Mouse (Mus musculus) cerebellum, postnatal 10 days (tissue): Measurements from ENCODE around the gene Slc43a2.

Experiments
- DNase-seq, 2 experiments: peaks; one replicate each; pipeline ENCODE4 v3.0.0; 2021; ENCODE audit warnings: mixed read lengths in 2 of 2

The Slc43a2 gene

DNA sequence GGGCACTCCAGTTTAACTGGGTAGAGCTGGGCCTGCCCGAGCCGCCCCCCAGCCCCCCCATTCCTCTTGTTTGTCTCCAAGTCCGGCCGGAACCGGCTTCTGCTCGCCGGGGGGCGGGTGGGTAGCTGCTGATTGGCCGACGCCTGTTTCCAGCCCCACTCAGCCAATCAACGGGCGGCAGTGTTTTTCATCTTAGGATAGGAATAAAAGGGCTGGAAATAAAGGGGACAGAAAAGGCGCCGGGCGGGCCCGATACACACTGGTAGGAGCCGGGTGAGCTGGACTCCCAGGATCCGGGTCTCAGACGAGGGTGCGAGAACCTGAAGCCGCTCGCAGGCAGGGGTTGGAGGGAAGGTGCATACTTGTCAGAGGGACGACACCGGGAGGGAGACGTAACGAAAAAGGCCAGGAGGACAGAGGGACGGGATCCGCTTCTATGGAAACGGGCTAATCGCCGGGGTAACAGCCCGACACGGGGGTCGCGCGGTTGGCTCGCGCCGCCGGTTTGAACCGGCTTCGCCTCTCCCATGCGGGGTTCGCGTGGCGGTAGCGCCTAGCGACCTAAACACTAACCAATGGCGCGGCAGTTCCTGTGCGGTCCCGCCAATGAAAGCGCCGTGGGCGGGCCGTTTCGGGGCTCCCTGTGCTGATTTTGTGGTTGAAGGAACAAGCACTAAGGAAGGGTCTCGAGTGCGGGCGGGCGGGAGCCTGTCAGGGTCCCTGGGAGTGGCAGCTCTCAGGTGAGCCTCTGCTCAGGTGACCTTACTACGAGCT is at the start of gene Slc43a2:
Gene Slc43a2 (plus strand): TSS at position 226 of the 774 bp plus-strand sequence.
- DNase-seq: peak; percentile 99 to 100

DNA sequence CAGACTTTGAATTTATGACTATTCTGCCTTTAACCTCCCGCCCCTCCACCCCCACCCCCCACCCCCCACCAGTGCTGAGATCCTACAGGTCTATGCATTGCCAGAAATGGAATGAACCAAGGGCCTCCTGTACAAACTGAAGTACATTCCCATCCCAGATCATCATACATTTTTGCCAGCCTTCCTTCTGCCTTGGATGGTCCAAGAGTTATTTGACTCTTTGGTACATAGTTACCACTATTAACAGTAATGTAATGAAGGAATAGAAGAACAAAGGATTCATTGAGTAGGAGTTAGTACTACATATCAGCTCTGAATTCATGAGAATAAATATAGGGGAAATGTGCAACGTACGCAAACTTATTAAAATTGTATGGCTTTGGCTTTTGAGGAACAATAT is 45.3 kb upstream of the Slc43a2 start:
- no peak for DNase-seq

DNA sequence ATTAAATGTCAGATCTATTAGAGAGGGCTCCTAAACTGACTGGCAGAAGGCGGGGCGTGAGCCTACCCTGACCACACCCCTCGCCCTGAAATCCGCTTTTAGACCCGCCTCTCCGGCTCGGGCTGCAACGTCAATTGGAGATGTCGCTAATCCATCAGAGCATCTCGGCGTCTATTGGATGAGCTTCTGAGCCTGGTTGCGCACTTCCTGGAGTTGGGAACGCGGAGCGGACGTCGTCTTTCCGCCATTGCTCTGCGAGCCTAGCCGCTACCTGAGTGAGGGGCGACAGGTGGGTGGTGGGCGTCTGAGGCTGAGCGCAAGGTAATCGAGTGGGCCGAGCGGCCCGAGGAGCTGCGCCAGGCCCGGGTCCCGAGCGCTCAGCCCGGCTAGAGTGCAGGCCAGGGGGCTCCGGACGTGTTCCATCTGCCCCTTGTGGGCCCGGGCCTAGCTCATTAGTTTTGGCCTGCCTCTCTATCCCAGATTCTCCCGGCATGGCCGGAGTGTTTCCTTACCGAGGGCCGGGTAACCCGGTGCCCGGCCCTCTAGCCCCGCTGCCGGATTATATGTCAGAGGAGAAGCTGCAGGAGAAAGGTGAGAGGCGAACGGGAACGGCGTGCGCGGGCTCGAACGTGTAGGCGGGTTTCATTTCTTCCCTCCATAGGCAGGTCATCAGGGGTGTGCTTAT is 44.8 kb upstream of the Slc43a2 start, which contains the start of gene Prpf8:
Gene Prpf8 (plus strand): TSS at position 216 of the 685 bp plus-strand sequence.
- peak; percentile 97 to 98 for DNase-seq

DNA sequence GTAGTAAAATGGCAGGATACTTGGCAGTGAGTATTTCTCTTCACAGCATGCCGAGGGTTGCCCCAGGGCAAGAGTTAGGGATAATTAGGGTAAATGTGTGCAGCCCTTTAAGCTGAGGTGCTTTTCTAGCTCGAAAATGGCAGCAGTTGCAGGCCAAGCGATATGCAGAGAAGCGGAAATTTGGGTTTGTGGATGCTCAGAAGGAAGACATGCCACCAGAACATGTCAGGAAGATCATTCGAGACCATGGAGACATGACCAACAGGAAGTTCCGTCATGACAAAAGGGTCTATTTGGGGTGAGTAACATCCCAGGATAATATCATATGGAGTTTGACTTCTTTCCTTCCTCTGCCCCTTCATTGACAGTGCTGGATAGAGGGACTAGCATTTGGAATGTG is 44.0 kb upstream of the Slc43a2 start:
- peak in 1 of 2 experiments; percentile 18 for DNase-seq

DNA sequence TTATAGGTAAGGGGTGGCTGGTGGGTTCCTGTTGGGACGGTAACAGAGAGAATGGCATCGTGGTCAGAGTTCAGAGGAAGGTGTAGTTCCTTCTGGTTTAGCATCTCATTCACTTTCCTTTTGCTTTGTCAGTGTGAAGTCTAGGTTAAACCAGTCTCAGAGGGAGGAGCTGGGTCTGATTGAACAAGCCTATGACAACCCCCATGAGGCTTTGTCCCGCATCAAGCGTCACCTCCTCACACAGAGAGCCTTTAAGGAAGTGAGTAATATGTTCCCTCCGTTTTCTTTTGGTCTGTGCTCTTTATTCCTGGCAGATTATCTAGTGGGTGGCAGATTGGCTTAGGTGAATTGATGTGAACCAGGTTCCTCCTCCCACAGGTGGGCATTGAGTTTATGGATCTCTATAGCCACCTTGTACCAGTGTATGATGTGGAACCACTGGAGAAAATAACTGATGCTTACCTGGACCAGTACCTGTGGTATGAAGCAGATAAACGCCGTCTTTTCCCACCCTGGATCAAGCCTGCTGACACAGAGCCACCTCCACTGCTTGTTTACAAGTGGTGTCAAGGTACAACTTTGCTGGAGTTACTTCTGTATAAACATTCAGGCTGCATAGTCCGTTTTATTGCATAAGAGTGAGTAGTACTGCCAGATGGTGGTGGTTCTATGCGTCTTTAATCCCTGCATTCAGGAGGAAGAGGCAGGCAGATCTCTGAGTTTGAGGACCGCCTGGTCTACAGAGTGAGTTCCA is 37.0 kb upstream of the Slc43a2 start:
- no peak for DNase-seq

DNA sequence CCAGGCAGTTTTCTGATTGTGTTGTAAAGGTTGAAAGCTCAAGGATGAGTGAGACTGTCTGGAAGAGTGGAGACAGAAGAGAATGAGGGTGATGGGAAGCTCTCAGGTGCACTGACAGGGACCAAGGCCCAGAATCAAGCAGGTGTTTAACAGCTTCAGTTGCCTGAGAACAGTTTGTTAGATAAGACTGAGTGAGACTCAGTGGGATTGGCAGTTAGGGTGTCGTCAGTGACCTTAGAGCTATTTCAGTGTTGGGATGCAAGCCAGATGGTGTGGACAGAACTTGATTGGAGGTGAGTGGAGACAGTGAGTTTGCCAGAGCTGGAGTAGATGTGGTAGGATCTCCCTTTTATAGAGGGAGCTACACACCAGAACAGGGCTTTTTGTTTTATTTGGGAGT is 33.4 kb upstream of the Slc43a2 start:
- DNase-seq: no peak

DNA sequence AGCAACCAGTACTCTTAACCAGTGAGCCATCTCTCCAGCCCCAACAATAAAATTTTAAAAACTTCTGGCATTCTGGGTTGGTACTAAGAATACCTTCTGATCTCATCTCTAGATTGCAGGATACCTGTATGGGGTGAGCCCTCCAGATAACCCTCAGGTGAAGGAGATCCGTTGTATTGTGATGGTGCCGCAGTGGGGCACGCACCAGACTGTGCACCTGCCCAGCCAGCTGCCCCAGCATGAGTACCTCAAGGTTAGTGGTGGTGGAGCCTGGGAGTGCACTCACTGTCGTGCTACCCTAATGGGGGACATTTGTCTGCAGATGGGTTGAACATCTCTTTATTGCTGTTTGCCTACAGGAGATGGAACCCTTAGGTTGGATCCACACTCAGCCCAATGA is 23.3 kb upstream of the Slc43a2 start:
- DNase-seq: no peak

DNA sequence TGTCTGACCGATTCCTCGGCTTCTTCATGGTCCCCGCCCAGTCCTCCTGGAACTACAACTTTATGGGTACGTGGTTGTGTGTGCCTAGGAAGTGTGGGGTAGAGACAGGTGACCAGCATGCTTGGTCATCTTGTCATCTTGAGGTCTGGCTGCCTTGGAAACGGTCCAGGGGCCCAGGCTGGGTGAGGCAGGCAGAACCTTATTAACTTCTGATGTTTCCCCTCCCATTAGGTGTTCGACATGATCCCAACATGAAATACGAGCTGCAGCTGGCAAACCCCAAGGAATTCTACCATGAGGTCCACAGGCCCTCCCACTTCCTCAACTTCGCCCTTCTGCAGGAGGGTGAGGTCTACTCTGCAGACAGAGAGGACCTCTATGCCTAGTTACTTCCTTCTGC is 22.6 kb upstream of the Slc43a2 start:
- DNase-seq: peak; percentile 36 to 39

DNA sequence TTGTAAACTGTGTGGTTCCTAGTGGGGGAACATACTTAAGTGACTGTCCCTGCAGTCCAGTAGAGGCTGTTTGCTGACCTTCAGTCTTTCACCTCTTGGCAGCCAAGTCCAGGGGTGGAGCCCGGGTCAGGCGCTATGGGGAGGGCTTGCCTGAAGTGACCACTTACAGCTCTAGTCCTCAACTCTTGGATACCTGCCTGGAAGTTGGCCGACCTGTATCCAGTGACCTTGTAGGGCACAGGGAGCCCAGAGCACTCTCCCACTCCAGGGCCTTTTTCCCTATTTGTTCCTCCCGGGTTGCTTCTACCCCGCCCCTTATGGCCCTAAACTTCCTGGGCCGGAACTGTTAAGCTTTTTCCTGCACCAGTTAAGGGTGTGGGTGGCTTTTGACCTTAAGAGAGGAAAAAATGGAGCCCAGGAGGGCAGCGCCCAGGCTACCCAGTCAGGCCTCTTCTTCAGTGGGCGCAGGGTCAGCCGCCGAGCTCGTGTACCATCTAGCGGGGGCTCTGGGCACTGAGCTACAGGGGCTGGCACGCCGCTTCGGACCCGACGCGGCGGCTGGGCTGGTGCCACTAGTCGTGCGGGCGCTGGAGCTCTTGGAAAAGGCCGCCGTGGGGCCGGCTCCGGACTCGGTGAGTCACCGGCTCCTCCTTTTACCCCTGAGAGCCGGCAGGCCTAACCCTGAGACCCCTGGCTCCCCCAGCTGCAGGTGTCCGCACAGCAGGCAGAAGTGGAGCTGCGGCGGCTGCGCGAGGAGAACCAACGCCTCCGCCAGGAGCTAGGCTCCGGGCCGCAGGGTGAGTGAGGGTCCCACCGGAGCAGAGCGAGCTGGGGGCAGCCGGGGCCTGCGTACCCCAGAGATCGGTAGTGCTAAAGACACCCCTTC is 21.5 kb upstream of the Slc43a2 start, which contains the start of gene Rilp:
Gene Rilp (plus strand): TSS at position 354 of the 886 bp plus-strand sequence.
- peak; percentile 90 to 91 for DNase-seq

DNA sequence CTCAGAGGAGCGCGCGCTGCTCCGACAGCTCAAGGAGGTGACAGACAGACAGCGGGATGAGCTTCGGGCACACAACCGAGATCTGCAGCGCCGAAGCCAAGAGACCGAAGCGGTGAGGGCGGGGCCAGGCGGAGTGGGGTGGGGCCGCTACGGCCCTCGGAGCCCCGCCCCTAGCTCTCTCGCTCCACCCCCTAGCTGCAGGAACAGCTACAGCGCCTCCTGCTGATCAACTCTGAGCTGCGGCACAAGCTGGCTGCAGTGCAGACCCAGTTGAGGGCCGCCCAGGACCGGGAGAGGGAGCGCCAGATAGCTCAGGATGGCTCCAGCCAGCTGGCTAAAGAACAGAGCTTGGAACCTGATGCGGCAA is 20.9 kb upstream of the Slc43a2 start:
- peak; percentile 98 to 99 for DNase-seq

DNA sequence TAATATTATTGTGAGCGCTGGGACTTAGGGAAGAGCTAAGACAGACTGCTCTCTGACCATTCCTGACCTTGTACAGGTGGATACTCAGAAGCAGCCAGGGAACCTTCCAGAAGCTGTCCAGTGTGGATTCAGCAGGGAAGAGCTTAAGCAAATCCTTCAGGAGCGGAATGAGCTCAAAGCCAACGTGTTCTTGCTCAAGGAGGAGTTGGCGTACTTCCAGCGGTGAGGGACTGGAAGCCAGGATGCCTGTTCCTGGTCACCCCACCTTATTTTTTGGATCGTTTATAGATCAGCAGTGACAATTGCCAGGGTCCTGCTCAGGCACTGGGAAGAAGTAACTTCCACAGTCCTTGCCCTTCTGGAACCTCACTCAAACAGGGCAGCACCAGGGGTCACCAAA is 20.3 kb upstream of the Slc43a2 start:
- DNase-seq: peak; percentile 83 to 86

DNA sequence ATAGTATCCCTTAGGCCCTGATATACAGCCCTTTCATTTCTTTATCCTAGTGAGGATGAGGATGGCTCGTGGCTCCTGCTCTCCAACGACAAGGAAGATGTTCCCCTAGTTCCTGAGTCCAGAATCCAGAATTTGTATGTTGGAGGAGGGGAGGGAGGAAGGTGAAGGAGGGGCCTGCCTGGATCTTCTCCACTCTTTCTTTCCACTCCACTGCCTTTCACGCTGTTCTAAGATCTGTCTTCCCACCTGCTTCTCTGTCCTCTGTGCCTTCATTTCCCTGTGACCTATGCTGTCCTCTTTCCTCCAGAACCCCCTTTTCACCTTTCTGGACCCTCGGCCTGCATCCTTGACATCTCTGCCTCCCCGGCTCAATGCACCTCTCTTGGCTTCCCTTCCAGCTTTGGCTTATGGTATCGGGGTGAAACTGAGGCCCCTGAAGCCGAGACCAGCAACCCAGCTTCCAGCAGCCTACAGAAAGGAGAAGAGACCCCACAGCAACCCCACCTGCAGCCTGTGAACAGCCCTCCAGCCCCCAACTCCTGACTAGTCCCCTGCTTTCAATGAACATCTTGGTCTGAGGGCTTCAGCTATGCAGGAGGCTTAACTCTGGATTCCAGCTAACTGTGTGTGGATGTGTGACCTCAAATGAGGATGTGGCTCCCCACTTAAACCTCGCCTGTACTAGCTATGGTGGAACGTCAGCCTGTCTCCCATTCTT is 19.0 kb upstream of the Slc43a2 start:
- peak; percentile 58 to 66 for DNase-seq

DNA sequence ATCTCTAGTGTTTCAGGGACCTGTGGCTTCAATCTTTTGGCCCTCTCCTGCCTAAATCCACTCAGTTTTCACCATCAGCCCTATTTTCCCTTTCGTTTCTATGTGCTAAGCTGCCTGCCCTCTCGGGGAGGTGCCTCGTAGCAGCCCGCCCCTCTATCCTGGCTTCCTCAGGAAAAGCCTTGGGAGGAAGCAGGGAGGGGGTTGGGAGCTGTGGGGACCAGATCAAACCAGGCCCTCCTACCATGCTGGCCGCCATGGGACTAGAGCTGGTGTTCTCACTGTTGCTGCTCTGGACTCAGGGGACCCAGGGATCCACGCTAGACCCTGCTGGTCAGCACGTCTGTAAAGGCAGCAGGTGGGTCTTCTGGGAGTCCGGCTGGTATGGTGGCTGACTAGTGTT is 18.2 kb upstream of the Slc43a2 start, which contains the start of gene Scarf1:
Gene Scarf1 (plus strand): TSS at position 205 of the 400 bp plus-strand sequence.
- peak in 1 of 2 experiments; percentile 26 for DNase-seq

DNA sequence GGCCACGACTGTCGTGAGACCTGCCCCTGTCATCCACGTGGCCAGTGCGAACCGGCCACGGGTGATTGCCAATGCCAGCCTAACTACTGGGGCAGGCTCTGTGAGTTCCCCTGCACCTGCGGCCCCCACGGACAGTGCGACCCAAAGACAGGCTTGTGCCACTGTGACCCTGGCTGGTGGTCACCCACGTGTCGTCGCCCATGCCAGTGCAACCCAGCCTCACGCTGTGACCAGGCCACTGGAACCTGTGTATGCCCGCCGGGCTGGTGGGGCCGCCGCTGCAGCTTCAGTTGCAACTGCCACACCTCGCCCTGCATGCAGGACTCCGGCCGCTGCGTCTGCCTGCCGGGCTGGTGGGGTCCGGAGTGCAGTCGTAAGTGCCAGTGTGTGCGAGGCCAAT is 16.3 kb upstream of the Slc43a2 start:
- no peak for DNase-seq

DNA sequence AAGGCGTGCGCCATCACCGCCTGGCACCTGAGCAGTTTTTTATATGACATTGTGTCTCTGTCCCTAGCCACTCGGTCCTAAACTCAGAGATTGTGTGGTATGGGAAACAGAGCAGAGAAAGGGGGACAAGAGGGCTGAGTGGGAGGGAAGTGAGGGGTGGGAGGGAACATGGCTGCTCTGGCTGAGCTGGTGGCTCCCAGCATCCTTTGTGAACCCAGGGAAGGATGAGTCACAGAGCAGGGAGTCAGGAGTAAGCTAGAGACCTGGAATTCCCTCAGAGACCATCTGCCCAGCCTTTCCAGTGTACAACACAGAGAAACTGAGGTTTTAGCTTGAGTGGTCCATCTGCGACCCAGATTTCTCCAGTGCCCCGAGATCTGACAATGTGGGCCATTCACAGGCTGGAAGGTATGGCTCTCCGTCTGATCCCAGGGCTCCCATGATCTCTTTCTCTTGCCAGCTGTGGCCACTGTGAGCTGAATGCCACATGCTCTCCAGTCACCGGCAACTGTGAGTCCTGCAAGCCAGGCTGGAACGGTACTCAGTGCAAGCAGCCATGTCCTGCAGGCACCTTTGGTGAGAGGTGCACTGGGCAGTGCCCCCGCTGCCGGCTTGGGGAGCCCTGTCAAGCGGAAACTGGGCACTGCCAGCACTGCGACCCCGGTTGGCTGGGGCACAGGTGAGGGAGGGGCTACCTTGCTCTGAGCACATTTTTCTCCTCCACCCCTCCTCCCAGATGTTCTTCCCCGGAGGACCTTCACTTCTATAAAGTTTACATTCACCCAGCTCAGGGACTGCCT is 11.5 kb upstream of the Slc43a2 start:
- no peak for DNase-seq

DNA sequence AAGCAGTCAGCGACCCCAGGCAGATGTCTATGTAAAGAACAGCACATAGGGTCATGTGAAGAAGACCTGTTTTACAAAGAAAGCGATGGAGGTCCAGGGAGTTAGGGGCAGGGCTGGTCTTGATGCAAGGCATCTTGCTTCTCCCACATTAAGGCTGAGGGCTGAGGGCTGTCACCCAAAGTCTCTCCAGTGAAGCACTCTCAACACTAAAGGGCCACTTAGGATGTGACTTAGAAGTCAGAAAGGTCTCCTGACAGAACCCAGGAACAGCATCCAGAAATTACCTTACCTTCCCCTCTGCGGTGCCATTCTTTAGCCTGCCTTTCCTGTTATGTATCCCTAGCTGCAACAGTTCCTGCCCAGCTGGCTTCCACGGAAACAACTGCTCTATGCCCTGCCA is 9.9 kb upstream of the Slc43a2 start:
- DNase-seq: no peak

DNA sequence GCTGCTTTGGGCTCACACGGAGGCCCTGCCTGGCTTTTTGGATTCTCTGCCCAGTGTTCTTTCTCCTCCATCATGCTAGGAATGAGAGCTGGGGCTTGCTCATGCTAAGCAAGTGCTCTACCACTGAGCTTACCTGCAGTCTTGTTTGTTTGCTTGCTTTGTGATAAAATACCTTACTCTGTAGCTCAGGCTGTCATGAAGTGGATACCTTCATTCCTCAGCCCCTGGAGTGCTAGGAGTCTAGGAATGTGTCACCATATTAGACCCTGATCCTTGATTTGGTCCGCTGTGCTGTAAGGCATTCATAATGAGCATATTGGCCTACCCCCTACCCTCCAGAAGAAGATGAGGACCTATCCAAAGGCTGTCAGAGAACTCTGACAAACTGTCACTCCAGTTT is 8.7 kb upstream of the Slc43a2 start:
- no peak for DNase-seq

DNA sequence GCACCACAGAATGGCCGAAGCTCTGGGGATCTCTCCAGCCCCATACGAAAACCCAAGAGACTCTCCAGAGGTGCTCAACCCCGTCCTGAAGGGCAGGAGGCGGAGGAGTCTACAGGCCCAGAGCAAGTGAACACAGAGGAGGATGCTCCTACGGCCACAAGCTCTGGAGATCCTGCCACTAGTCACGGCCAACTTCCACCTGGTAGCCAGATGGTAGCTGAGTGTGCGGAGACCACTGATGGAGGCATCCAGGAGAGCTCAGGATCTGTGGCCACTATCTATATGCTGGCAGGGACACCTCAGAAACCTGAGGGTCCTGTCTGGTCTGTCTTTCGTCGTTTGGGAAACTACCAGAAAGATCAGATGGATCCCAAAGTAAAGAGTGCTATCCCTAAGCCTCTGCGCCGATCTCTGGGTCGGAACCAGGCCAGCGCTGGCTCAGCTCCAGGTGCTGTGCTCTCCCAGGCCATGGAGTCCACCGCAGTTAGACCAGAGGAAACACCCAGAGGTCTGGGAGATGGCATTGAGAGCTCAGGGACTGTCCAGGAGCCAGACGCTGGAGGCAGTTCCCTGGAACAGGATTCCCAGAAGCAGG is 5.9 kb upstream of the Slc43a2 start:
- peak; percentile 53 to 58 for DNase-seq

DNA sequence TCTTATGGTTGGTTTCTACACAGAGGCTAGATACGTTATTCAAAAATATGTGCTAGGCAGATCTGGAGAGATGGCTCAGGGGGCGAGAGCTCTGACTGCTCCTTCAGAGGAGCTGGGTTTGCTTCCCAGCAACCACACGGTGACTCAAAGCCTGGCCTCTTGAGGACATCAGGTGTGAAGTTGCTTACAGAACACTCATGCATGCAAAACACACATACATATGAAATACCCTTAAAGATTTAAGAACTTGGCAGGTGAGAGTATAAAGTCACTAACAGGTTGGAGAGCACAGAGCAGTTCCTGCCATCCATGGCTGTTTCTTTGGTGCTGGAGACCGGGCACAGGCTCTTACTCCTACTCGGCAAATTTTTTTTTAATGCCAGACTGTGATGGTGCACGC is 4.6 kb upstream of the Slc43a2 start:
- DNase-seq: no peak

DNA sequence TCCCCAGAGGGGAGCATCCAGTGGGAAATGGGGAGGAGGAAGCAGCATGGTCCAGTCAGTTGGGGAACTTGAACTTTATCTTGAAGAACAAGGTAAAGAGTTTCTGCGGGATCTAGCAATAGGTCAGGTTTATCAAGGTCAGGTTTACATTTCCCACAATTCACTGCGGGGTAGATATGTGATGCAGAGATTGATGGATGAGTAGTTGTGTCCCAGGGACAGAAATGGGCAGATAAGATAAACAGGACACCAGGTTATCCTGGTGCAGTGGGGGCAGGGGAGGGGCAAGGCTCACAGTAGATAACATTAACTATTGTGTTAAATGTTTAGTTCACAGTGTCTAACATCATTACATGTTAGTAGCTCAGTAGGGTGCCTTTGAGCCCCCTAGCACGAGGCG is 1.7 kb upstream of the Slc43a2 start:
- DNase-seq: no peak
